Mouse (Mus musculus): ENCODE measurements around the gene Mrpl9.

Gene Mrpl9

DNA sequence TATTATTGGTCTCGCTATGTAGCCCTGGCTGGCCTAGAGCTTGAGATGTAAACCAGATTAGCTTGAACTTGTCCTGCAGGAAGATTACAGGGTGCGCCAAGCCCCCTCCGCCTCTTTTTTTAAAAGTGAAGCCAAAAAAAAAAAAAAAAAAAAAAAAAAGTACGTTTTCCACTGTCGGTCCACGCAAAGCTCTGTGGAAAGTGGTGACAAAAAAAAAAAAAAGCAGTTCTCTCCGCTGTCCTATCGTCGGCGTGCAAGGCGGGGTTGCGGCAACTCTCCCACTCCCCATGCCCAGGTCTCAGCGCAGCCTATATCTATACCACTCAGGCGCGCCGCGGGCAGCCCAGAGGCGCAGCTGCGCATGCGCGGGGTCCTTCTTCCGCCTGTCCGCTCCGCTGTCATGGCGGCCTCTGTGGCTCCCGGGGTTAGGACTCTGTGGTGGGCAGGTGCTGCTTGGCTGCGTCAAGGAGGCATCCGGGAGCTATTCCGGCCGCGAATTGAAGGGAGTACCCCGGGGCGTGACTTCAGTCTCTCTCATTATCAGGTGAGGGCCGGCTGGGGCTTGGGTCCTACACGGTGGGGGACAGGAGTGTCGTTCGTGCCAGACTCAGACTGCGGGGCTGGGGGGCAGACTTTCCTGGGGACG lies at the start of gene Mrpl9:
Gene Mrpl9, plus strand, starts transcription at position 368 of the 646 bp plus-strand sequence.
- peak; percentile 88 to 92 for DNase-seq (ENCODE audit: low spot score in 2 of 2)

DNA sequence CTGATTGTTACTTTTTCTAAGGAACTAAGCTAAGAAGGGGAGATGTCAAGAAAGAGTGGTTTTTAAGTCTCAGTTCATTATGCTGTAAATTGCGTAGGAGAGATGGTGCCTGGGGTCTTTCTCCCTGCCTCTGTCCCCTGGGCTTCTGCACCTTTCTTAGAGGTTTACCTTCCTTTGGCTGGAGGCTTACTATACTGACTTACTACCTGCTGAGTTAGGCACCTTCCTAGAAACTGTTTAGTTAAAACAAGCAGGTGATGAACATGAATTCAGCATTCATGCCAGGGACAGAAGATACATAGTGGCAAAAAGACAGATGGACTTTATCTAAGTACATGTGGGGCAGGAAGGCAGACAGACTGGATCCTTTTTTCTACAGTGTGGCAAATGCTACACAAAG lies 46.8 kb upstream of the Mrpl9 start:
- DNase-seq (ENCODE audit: low spot score in 2 of 2): no peak

DNA sequence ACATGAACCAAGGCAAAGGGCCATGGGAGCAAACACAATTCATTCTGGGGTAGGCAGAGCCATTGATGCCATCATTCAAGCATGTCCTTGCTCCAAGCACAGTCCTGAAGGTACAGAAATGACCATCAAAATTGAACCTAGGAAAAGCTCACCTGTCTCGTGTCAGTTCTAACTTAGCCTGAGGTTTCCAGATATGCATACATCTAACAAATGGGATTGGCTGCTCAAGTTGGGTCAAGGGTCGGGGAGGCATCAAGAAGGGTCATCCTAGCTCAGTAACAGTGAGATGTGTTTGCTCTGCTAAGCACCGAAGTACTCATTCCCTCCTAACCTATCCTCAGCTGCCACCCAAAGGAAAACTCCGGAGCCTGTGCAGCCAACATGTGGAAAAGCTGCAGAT lies 46.3 kb upstream of the Mrpl9 start:
- no peak for DNase-seq (ENCODE audit: low spot score in 2 of 2)

DNA sequence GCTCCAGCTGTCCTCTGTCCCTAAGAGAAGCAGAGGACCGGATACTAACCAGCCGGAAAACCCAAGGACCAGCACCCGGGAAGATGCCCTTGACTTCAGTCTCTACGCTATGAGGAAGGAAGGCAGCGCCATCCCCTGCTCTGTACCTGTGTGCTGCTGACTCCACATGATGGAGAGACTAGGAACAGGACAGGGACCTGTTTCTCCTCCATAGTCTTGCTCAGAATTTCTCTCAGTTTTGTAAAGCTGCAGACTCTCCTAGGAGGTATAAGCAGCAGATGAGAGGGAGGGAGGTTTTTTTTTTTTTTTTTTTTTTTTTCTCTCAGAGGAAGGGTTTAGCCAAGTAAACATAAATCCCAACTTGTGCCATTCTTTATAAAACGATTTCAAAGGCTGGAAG lies 44.9 kb upstream of the Mrpl9 start, which contains the start of gene Lingo4:
Gene Lingo4, plus strand, starts transcription at position 301 of the 400 bp plus-strand sequence.
- DNase-seq (ENCODE audit: low spot score in 2 of 2): no peak

DNA sequence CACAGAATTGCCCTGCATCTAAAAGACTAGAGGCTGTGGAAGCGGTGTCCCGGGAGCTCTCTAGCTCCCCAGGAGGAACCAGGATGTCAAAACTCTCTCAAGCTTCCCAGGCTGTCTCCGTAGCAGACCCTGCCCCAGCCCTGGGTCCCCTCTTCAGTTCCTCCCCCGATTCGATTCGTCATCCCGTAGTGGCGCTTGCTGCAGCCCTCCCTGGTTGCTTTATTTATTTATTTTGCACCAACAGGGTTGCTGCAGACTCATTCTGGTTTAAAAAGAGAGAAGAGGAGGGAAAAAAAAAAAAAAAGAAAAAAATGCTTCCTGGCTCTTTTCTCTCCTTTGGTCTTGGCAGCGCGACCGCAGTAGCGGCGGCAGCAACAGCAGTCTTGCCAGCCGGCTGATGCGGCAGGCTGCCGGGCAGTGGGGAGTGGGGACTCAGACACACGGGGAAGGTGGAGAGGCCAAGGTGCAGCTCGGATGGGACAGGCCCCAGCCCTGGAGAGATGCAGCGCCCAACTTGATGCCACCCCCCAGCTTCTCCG lies 44.1 kb upstream of the Mrpl9 start:
- no peak for DNase-seq (ENCODE audit: low spot score in 2 of 2)

DNA sequence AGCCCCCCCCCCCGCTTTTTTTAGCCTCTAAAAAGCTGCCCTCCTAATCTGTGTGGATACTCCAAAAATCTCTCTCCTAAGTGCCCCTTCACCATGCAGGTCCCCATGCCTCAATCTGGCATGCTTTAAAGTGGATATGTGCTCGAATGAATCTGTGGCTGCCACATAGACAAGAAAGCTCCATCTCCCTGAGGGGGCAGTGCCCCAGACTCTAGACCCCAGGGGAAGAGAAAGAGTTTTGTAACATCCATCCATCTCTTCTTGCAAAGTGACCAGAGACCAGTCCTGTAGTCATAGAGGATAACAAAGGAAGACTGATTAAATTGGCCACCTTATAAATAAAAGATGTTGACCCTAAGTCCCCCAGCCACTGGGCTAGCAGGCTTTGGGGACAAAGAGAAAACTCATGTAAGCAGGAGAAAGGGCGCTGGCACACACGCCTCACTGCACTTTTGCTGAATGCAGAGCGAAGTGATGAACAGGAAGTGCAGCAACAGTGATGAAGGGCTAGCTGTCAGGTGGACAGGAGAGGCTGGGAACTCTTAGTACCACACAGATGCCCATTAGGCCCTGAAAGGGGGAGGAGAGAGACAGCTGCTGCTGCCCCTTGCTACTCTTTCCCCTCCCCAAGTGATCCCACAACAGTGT lies 43.3 kb upstream of the Mrpl9 start:
- DNase-seq (ENCODE audit: low spot score in 2 of 2): no peak

DNA sequence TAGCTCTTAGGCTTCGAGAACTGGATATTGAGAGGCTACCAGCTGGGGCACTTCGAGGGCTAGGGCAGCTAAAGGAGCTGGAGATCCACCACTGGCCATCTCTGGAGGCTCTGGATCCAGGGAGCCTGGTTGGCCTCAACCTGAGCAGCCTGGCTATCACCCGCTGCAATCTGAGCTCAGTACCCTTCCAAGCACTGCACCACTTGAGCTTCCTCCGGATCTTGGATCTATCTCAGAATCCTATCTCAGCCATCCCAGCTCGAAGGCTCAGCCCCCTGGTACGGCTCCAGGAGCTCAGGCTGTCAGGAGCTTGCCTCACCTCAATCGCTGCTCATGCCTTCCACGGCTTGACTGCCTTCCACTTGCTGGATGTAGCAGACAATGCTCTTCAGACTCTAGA lies 40.7 kb upstream of the Mrpl9 start:
- DNase-seq (ENCODE audit: low spot score in 2 of 2): no peak

DNA sequence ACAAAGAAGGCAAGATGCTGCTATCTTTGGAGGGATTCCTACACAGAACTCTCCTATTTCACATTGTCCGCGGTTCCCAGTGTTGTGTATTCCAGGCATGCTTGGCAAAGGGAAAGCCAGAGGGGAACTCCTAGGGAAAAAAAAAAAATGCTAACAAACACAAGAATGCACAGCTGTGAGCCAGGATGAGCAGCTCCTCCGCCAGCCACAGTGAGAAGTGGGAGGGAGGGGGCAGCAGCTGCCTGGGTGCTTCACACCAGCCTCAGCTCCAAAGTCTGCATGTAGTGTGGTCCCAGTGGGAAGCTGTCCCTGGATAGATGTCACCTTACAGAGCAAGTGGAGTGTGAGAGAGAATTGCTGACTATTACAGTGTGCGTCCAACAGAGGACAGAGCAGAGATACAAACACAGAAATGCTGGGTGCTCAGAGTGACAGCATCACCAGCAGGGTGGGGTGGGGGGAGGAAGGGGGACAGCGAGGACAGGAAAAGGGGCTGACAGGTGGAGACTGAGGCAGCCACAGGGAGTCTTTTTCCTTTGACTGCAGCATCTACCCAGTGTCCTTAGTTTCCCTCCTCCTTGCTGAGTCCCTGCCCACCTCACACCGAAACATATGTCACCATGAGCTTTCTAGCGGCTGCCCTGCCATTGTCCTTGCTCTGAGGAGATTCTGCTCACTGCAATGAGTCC lies 38.6 kb upstream of the Mrpl9 start:
- no peak for DNase-seq (ENCODE audit: low spot score in 2 of 2)

DNA sequence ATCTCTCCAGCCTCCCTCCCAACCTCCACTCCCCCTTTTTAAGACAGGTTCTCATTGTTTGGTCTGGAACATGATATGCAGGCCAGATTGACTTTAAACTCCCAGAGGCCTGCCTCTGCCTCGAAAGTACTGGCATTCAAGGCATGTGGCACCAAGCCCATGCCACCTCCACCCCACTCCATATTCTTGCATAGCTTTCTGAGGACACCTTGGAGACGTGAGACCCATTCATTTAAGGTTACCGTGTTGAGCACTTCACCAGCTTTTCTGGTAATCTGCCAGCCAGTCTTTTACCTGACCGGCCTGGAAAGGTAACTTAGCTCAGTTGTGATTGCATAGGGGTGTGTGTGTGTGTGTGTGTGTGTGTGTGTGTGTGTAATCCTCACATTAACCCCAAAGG lies 37.6 kb upstream of the Mrpl9 start:
- DNase-seq (ENCODE audit: low spot score in 2 of 2): no peak

DNA sequence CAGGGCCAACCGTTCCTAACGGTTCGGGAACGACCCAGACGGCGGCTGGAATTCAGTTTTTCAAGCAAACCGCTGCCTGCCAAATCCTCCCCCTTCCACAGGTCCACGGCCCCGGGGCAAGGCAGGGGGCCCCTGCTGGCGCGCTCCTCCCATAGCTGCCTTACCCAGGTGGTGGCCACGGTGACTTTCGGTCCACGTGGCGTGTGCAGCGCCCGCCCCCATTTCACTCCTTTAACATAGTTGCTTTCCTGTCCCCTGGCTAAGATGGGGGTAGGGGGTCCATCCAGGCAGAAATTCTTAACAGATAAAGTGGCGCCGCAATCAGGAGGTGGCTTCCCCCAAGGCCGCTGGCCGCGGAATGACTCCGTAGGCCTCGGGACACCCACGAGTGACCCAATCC lies 30.6 kb upstream of the Mrpl9 start:
- DNase-seq (ENCODE audit: low spot score in 2 of 2): no peak

DNA sequence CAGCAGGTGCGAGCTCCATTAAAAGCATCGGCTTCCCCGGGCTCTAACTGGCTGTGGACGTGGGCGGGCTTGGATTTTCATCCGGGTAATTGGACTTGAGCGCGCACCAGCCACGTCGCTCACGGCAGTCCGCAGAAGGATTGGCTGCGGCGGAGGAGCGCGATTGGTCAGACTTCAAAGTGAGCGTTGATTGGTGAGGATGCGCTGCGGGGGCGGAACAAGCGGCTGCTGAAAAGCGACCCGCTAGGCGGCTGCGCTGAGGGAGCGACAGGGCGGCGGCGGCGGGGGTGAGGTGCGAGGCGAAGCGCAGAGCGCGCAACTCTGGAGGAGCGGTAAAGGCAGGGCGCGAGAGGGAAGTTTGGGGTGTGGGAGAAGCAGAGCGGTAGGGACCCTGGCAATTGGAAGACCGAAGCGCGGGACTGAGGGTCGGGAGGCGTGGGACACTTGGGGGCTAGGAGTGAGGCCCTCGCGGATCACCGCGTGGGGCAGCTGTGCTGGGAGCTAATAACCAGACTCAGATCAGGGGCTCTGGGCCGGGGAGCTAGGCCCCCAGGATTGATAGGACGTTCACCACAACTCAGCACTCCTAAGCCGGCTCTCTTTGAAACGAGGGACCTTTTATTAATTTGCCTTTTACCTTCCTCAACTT lies 30.0 kb upstream of the Mrpl9 start, which contains the start of gene Tdrkh:
Gene Tdrkh, plus strand, starts transcription at position 243 of the 649 bp plus-strand sequence.
- DNase-seq (ENCODE audit: low spot score in 2 of 2): peak; percentile 91 to 93

DNA sequence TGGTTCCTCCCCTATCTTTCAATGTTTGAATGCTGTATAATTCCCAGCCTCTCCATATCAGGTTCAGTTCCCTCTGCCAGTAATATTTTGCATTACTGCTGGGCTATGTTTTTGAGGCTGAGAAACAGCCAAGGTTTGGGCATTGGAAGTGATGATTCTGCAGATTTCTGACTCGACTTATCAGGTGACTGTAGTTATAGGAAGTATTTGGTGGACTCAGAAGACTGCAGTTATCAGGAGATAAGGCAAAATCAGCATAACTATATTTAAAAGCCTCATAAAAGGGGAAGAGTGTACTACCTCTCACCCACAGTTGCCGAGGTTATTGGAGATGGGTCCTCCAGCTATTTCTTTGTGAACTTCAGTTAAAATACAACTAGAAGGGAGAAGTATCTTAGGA lies 12.1 kb upstream of the Mrpl9 start:
- DNase-seq (ENCODE audit: low spot score in 2 of 2): no peak

DNA sequence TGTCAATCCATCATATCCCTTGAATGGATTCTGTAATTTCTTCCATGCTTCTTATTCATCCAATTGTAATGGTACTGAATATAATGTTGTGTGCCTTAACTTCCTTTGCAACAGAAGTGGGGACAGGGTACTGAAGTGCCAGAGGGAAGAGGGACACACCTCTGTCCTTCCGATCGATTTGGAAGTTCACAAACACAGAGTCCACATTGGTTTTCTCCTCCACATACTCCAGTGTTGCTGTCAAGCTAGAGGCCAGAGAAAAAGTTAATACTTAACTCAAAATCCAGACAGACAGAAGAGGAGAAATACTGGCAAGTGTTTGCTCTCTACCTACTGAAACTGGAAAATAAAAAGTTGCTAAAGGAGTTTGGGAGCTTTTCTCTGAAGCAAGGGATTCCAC lies 8.8 kb upstream of the Mrpl9 start:
- DNase-seq (ENCODE audit: low spot score in 2 of 2): no peak

DNA sequence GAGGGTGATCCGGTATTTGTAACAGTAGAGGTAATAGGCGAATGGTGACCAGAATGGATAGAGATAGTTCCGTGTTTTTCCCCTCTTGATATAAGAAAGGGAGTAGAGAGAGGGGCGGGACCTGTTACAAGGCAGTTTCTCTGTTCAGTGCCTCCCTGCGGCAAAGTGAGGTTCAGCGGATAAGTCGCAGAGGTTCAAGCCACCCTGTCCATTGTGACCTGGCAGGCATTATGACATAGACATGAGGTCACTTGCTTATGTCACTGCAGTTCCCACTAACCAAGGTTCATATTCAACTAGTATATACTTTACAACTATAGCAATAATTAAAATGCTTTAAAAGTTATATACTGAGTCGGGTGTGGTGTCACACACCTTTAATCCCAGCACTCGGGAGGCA lies 6.7 kb upstream of the Mrpl9 start:
- no peak for DNase-seq (ENCODE audit: low spot score in 2 of 2)

DNA sequence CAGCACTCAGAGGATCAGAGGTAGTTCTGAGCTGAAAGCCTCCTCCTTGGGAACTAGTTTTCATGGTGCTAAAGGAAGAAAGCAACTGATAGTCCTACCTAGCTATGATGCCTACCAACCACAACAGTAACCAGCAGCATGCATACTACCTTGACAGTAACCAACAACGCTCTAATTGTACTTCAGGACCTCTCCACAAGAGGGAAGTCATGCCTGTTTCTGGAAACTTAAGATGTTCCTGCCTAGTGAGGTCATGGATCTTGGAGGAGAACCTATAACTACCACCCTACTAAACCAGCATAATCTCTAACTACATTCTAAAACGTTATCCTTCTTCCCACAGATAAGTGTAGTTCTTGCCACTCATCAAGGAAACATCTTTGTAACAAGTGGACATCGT lies 1.9 kb upstream of the Mrpl9 start:
- DNase-seq (ENCODE audit: low spot score in 2 of 2): no peak

DNA sequence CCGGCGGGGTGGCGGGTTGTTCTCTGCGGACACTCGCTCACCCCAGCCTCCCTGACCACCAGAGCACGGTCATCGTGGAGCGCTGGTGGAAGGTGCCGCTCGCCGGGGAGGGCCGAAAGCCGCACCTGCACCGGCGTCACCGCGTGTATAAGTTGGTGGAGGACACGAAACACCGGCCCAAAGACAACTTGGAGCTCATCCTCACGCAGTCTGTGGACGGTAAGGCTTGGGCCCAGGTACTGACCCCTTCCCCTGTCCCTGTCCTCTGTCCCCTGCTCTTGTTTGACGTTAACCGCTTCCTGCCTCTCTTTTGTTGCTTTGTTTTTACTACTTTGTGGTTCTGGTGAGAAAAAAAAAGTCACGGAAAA lies 463 bp downstream of the Mrpl9 start, which contains the start of gene Oaz3:
Gene Oaz3, minus strand, starts transcription at position 319 of the 368 bp plus-strand sequence.
- peak in 1 of 2 experiments; percentile 53 for DNase-seq (ENCODE audit: low spot score in 2 of 2)

DNA sequence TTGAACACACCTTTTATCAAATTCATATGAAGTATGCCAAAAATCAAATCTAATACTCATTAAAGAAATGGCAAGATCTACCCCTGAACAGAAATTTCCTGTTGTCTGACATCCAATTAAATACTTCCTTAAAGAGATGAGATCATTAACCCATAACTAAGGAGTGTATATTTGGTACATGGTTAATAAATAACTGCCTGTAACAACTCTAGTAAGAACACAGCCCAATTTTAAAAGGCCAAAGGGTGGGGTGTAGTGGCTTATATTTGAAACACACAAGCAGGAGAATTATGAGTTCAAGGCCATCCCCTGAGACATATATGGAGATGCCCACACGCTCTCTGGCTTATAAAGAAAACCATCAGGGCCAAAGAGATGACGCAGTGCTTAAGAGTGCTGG lies 6.3 kb downstream of the Mrpl9 start:
- DNase-seq (ENCODE audit: low spot score in 2 of 2): no peak

DNA sequence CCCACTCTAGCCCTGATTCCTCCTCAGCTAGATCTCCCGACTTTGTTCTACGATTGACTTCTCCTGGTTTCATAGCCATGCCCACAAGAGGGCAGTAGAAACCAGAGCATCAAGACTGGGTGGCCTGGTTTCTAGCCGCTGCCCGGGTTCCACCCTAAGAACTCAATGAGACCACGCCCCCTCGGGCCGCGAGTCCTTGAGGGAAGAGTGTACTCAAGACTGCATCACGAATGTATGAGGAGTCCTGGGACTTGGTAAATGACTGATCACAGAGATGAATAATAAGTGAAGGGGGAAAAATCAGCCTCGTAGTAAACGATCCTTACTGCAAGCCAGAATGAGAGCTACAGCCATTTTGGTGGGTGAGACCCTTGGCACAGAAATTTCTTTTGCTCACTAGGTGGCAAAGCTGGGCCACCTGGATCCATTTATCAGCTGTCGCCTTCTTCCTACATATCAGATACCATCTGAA lies 13.4 kb downstream of the Mrpl9 start:
- DNase-seq (ENCODE audit: low spot score in 2 of 2): peak; percentile 32 to 61

DNA sequence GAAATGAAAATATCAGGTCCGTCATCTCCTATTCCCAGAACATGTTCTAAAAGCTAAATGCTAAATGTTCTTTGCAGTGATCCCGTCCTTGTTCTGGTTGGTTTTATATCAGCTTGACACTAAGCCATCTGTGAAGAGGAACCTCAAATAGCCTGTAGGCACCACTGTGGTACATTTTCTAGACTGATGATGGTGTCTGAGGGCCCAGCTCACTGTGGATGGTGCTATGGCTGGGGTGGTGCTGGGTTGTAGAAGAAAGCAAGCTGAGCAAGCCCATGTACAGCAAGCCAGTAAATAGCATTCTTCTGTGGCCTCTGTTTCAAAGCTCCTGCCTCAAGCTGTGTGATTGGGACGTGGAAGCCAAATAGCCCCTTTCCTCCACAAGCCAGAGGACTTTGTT lies 13.9 kb downstream of the Mrpl9 start:
- DNase-seq (ENCODE audit: low spot score in 2 of 2): no peak

DNA sequence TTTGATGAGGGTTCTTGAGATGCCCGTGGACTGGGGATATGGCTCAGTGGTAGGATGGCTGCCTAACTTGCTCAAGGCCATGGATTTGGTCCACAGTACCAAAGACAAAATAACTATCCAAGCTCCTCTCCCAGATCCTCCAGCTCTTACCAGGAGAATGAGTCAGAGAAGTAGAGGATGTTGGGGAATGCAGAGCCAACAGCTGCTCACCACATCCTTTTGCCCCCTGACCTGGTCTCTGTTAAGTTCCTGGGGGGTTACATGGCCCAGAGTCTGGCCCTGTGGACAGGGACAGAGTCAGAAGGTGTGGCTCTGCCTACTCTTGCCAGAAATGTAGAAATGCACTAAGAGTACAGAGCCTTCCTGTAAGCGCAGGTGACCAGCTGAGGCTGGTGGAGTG lies 16.7 kb downstream of the Mrpl9 start:
- DNase-seq (ENCODE audit: low spot score in 2 of 2): no peak

DNA sequence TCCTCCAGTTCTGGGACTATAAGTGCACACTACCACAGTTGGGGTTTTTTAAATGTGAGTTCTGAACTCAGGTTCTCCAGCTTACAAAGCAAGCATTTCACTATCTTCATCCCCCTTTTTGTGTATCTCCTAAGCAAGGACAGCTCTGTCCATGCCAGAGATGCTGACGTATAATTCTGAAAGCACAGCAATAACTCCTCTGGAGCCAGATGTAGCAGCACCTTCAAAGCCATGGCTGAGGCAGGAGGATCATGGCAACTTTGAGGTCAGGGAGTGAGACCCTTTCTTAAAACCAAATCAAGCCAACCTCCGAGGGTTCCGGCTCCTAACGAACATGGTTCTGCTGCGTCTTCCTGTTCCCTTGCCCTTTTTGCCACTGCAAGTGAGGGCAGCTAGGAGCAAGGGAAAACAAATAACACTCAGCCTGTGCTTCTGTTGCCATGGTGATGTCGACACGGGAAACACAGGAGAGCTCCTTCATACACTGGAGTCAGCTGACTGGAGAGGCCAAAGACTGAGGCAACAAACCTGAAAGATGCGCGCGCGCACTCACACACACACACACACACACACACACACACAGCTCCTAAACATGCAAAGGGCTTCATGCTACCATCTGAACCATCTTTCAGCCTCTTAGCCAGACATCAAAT lies 20.9 kb downstream of the Mrpl9 start:
- no peak for DNase-seq (ENCODE audit: low spot score in 2 of 2)

All from natural killer cell, adult 2 months (primary cell).